Comparison of ENCODE assay signal across 33 mouse cellular contexts in the genomic region with DNA sequence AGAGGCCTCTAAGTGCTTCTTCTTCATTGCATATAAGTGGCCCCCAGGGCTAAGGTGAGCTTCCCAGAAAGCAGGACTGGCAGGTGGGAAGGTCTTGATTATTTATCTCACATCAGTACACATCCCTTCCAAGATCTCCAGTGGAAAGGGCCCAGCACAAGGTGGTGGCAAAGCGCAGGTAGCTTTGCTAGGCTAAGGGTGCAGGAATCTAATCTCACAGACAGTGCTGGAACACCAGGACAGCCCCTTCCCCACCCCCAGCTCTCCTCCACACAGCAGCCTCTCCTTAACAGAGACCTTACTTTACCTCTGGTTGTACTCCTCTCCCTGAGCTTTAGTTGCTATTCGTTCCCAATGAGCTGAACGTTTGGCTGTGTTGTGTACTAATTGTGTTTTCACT.
"Had no signal": no experiment of that assay in that cellular context is flagged by ENCODE, and none has a peak within 500 bp of the region (broad histone marks: within the 10 kb centered on the region; RNA-seq: fewer than 3 reads in every experiment).

No protein-coding gene starts in this region.

- ATAC-seq: hindbrain, embryonic 16.5 days; hindbrain, postnatal 0 days; inflammation-experienced regulatory T-cells, adult 6 months; intestine, embryonic 15.5 days; intestine, embryonic 16.5 days had no signal

- H3K36me3 ChIP-seq: heart, embryonic 12.5 days; heart, embryonic 13.5 days; heart, embryonic 15.5 days; hindbrain, embryonic 10.5 days; hindbrain, embryonic 12.5 days; hindbrain, embryonic 13.5 days; hindbrain, embryonic 15.5 days; intestine, embryonic 15.5 days; kidney, embryonic 15.5 days had no signal

- H3K27me3 ChIP-seq: heart, embryonic 12.5 days; heart, embryonic 13.5 days; heart, embryonic 15.5 days; hindbrain, embryonic 12.5 days; hindbrain, embryonic 13.5 days; hindbrain, embryonic 15.5 days; intestine, embryonic 15.5 days; kidney, embryonic 15.5 days had no signal

- H3K27ac ChIP-seq: heart, embryonic 13.5 days; heart, embryonic 15.5 days; hindbrain, embryonic 10.5 days; hindbrain, embryonic 12.5 days; hindbrain, embryonic 13.5 days; hindbrain, embryonic 14.5 days; hindbrain, embryonic 15.5 days; hindbrain, postnatal 0 days; intestine, embryonic 15.5 days; kidney, embryonic 15.5 days; kidney, postnatal 0 days; layer of hippocampus, adult 2 months; left cerebral cortex, adult 2 months had no signal

- DNase-seq: heart, postnatal 10 days; heart, postnatal 14 days; heart, postnatal 36 days; heart, postnatal 4 days; kidney, adult 11 months; kidney, adult 18-20 months; kidney, adult 2 months; kidney, adult 8-10 months; kidney, adult 9 months; kidney, postnatal 10 days; kidney, postnatal 14 days; kidney, postnatal 25 days; kidney, postnatal 36 days; kidney, postnatal 4 days; layer of hippocampus, adult 9-11 months; layer of hippocampus, postnatal 36 days had no signal

- H3K9ac ChIP-seq: heart, embryonic 12.5 days; heart, embryonic 13.5 days; heart, embryonic 15.5 days; hindbrain, embryonic 12.5 days; hindbrain, embryonic 13.5 days; hindbrain, embryonic 14.5 days; hindbrain, embryonic 15.5 days; intestine, embryonic 15.5 days; kidney, embryonic 15.5 days had no signal

- H3K9me3 ChIP-seq: heart, embryonic 15.5 days; hindbrain, embryonic 13.5 days; hindbrain, embryonic 15.5 days; intestine, embryonic 15.5 days; kidney, embryonic 15.5 days had no signal

- H3K4me3 ChIP-seq: heart, embryonic 12.5 days; heart, embryonic 13.5 days; heart, embryonic 15.5 days; hindbrain, embryonic 10.5 days; hindbrain, embryonic 12.5 days; hindbrain, embryonic 13.5 days; hindbrain, embryonic 15.5 days; intestine, embryonic 15.5 days; kidney, embryonic 15.5 days; layer of hippocampus, adult 2 months; left cerebral cortex, adult 2 months had no signal

- H3K4me2 ChIP-seq: heart, embryonic 12.5 days; heart, embryonic 13.5 days; heart, embryonic 15.5 days; hindbrain, embryonic 12.5 days; hindbrain, embryonic 13.5 days; hindbrain, embryonic 14.5 days; hindbrain, embryonic 15.5 days; intestine, embryonic 15.5 days; kidney, embryonic 15.5 days had no signal

- H3K4me1 ChIP-seq: heart, embryonic 13.5 days; heart, embryonic 15.5 days; hindbrain, embryonic 10.5 days; hindbrain, embryonic 12.5 days; hindbrain, embryonic 13.5 days; hindbrain, embryonic 15.5 days; intestine, embryonic 15.5 days; kidney, embryonic 15.5 days had no signal
